Mouse (Mus musculus) embryo, embryonic 9.5 days (tissue): ENCODE data around the gene Spon2.

ENCODE experiments used
- DNase-seq: peaks from one replicate; pipeline ENCODE4 v3.0.0-alpha.2; 2017; ENCODE audit errors: extremely low spot score

The Spon2 gene

DNA sequence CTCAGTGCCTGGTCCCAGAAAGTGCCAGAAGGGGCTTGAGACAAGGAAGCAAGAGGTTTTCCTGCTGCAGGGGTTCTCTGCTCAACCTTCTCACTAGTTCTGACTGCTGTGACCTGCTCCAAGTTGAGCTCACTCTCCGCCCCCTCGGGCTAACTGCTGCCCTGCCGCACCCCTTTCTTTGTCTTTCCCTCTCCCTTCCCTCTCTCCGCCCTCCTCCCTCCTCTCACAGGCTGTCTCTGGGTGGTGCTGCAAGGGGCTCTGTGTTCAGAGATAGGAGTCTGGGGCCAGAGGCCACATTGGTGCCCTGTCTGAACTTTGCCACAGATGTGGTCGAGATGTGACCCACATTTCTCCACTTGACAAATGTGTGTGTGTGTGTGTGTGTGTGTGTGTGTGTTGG is at the start of gene Spon2:
Spon2 (minus strand) TSS at position 375 of the 400 bp plus-strand sequence.
- DNase-seq, result peak; percentile 61

GRCm38 (mm10) chr5:33254416-33254815 is 36.2 kb upstream of the Spon2 start:
- no peak for DNase-seq

- no peak for DNase-seq
Observed at GRCm38 (mm10) chr5:33248186-33248585, 29.9 kb upstream of the Spon2 start.

DNA sequence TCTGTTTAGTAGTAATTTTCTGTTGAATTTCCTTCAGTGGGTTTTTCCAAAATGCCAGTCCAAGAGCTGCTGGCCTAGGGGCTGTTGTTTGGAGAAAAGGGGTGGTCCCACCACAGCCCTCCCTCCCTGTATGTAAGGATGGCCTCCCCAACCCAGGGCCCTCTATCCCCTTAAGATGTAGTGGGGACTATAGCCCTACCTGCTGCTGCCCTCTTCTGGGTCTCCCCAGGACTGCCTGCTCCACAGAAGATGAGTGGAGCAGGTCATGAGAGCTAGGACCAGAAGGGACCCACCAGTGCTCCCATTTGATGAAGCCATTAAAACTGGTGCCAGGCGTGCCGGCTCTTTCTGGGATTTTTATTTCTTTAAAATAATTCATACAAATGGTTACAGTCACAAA is 29.1 kb upstream of the Spon2 start:
- DNase-seq, result no peak

- DNase-seq, result no peak
Observed at GRCm38 (mm10) chr5:33245701-33246100, 27.4 kb upstream of the Spon2 start.

DNA sequence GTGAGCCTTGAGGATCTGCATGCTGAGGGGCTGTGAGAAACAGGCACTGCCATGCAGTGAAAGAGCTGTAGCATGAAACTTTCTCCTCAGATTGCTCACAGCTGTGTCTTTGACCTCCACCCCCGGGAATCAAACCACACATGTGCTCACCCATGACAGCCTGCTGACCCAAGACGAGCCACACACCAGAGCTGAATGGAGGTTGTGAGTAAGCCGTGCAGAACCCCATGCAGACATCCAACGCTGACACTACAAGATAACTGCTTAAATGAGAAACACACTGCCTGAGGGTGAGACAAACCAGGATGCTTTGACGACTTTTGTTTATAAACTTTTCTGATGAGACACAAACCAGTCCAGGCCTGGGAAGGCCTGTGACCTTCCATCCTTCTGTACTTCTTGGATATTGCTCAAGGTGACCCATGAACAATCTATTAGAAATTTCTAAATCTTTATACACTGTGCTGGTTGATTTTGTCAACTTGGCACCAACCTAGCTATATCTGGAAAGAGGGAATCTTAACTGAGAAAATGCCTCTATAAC is 26.2 kb upstream of the Spon2 start:
- DNase-seq, result no peak

DNA sequence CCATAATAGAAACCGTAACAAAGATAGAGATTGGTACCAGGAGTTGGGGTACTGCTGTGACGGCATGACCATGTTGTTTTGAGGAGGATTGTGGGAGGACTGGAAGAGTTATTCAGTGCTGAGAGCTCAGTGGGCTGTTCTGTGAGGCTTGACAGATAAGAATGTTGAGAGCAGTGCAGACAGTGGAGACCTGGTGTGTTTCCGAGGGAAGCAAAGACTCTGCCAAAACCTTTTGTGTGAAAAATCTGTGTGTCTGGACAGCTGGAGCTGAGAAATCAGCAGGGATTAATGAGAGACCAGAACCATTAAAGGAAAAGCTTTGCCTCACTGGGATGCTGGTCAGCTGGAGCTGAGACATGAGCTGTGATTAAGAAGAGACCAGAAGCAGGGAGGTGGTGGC is 21.7 kb upstream of the Spon2 start:
- DNase-seq, result no peak

GRCm38 (mm10) chr5:33239111-33239714 is 21.0 kb upstream of the Spon2 start:
- DNase-seq, result no peak

GRCm38 (mm10) chr5:33238256-33238645 is 20.0 kb upstream of the Spon2 start:
- no peak for DNase-seq

- no peak for DNase-seq
Observed at GRCm38 (mm10) chr5:33237600-33238255, 19.5 kb upstream of the Spon2 start.

DNA sequence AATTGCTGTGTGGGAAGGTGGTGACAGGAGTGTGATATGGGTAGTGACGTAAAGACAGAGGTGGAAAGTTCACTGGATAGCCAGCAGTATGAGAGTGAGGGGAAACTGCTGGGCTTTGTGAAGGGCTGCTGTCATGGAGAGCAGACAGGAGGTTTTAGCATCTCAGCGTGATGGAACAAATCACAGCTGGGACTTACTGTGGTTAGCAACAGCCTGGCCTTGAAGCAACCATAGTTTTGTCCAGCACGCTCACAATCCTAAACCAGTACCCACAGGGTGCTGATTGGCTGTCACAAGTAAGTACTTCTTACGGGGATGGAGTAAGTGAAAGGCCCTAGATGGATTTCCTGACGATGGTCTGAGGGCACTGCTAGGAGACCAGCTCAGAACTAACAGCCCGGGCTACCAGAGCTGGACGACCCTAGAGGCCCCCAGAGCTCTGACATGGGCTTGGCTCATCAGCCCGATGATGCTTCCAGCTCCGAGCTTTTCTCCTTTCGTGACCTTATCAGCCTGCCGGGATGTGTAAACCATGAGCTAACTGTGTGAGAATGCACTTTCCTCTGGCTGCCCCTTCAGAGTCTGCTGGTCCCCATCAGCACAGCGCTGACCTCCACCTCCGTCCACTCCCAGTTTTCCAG is 16.3 kb upstream of the Spon2 start:
- no peak for DNase-seq

GRCm38 (mm10) chr5:33232791-33233190 is 14.5 kb upstream of the Spon2 start:
- DNase-seq, result no peak

GRCm38 (mm10) chr5:33230285-33230684 is 12.0 kb upstream of the Spon2 start:
- no peak for DNase-seq

- DNase-seq, result no peak
Observed at GRCm38 (mm10) chr5:33228428-33228827, 10.2 kb upstream of the Spon2 start.

- DNase-seq, result no peak
Observed at GRCm38 (mm10) chr5:33225673-33226072, 7.4 kb upstream of the Spon2 start.

DNA sequence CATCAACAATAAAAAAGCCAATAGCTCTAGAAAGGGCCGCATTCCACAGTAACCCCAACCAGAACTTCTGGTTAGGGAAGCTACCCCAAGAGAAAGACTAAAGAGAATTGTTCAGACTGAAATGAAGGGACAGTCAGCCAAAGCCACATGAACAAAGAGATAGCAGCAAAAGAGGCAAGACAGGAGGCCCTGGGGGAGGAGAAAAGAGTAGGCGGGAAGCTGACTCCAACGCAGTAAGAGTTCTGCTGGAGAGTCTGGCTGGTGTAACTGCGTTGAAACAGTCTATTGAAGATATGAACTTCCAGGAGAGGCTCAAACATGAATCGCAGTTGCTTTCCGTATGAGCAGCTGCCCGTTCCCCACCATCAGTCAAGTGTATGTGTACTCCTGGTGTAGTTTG is 6.2 kb upstream of the Spon2 start:
- no peak for DNase-seq

- no peak for DNase-seq
Observed at GRCm38 (mm10) chr5:33222841-33223744, 4.8 kb upstream of the Spon2 start.

DNA sequence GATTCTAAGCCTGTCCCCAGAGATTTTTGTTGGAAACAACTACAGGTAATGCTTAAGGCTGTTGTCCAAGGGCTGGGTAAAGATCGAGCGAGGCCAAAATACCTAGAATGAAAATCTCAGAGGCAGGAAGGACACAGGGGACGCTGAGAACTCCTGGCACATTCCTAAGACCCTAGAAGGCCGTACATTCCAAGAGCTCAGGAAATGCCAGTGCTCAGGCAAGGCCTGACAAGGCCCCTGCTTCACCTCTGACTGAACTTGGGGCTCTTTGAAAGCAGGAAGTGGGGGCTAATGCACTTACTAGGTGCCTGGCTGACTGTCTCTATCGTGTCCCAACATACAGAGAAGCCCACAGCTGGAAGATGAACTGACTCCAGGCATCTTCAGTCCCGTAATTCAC is 4.1 kb upstream of the Spon2 start:
- no peak for DNase-seq

- DNase-seq, result no peak
Observed at GRCm38 (mm10) chr5:33220350-33221044, 2.2 kb upstream of the Spon2 start.

DNA sequence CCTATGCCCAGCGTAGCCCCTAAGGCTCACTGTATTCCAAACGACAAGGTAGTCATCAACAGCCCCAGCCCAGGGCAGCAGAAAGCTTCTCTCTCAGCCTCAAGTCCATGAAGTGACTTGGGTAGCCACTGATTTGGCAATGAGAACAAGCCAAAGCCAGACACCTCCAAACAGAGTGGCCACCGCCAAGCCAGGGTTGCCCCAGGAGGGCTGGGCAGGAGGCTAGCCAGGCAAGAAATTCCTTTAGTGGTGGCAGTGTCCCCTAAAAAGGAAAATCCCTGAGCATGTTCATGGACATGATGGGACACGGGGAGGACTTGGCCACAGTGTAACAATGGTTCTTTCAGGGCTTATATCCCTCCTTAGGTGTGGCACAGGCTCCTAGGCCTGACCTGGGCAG is 1.6 kb upstream of the Spon2 start:
- no peak for DNase-seq

DNA sequence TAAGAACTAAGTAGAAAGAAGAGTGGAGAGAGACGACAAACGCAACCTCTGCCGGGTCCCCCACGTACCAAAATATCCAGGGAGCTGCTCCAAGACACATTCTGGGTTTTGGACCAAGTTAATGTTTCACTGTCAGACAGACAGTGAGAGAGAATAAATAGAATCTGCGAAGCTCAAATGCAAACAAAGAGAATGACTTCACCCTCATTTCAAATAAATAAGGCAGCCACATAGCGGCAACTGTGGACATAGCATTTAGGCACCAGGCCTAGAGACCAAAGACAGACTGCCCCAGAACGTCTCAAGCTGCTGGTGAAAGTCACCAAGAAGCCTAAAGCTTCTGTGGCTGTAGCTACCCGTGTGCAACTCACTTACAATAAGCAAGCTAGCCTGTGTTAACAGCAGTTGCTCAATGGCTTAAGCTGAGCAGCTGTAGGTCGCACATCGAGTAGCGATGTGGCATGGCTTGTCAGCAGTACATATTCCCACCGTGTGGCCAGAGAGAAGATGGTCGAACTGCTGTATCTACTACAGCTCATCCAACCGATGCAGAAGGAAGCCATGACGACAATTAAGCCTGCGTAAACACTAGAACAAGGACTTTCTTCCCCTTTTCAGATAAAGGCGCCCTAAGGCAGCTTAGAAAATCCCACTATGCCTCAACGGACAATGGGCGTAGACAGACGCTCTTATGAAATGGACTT is 643 bp upstream of the Spon2 start:
- no peak for DNase-seq
